Mouse (Mus musculus): ENCODE data around the gene Vwa5a. TPM values are rescaled to one million over a fixed set of nuclear protein-coding genes. Genes with fewer than 3 reads are reported as not detected.

Gene Vwa5a
- total RNA-seq (2021) (10 to 100 TPM; 38.3 to 56.7 TPM), polyA plus RNA-seq (2012; rRNA removed) (7.1 and 8.0 TPM in 2 replicates)
- long read RNA-seq, full-length matches to known transcripts, result 20 of 25 reads
- long read RNA-seq, partial matches to known transcripts, result 4 of 25 reads
- long read RNA-seq, other reads (novel, unspliced or antisense), result 1 of 25 reads

DNA sequence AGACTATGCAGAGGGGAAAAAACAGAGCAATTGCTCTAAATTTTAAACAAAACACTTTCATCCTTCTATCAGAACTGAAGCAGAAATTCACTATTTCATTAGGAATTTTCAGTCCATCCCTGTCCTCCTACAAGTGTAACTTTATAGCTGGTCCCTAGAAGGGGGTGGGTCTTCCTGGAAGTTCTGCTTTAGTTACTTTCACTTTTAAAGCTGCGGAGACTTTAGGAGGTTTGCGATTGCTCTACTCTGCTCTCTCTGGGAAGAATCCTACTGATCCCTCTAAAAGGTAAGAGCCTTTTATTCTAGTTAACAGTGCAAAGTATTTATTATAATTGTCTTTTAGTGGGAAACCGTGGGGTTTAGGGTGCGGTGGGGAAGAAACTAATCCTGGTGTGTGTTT is at the start of gene Vwa5a:
Vwa5a (plus strand) TSS at position 167 of the 400 bp plus-strand sequence.
- peak; percentile 56 for DNase-seq

GRCm38 (mm10) chr9:38672887-38673286 is 45.2 kb upstream of the Vwa5a start:
- no peak for DNase-seq

GRCm38 (mm10) chr9:38674501-38674900 is 43.6 kb upstream of the Vwa5a start, which contains the start of gene Olfr918:
TSS of gene Olfr918 (minus strand) at chr9:38674601.
- DNase-seq, result no peak

DNA sequence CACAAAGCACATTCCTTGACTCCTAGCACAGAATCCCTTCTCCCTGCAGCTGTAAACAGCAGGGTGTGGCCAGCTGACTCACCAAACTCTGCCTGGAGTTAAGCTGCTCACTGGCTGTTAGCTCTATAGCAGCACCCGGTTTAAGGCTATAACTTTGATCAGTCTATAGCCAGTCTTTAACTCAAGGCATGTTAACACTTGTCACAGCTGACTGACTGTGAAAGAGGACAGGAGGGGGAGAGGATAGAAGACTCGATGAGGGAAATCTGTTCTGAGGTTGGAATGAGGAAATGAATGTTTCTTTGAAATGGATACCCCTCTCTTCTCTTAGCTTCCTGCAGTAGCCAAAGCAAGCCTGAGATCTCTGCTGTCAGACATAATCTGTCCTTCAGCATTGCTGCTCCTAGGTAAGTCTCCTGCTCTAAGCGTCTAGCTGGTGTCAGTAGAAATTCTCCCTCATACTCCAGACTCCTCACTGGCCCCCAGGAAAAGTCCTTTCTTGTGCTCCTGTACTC is 916 bp downstream of the Vwa5a start:
- DNase-seq, result peak; percentile 56

DNA sequence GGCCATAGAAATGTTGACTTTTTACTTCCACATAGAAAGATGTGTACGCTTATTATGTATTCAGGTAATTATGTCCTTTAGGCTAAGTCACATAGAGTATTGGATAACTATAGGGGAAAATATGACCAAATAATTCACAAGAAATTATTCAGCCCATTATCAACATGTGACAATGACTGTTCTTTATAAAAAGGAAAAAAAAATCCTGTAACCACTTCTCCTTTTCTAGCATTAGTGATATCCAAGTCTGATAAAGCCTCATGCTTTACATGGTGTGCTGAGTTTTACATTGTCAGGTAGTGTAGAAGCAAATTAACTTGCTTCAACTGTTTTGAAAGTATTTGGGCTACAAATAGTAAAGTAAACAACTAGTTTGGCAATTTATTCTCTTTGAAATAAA is 6.0 kb downstream of the Vwa5a start:
- DNase-seq, result no peak

DNA sequence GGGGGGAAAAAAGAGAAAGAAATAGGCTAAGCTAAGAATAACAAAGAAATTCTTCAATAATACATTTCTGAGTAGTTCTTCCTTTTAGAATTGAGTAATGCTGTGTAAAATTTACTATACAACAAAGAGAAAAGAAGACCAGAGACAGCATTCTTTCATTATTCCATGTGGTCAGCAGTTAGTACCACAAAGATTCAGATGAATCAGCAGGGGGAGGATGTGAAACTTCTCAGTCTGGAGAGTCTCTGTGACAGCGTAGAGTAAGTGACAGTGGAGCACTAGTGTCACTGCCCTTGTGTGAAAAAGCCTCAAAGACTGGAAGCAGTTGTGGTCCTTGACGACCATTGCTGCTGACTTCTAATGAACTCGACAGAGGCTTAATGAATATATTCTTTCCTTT is 10.2 kb downstream of the Vwa5a start:
- no peak for DNase-seq

DNA sequence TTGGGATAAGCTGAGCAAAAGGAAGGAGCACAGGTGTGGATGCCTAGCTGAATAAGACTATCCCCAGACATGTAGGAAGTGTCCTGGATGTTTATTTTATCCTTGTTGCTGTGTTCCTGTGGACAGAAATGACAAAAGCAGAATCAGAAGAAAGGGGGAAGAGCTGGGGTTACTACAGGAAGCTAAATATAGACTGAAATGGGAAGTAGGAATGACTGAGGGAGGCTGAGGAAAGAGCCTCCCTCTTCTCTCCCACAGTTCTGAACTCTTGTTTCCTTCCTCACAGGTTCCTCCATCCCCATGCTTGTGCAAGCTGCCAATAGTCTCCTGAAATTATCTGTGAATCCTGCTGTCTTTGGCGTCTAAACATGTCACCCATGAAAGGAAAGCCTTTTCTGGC is 23.3 kb downstream of the Vwa5a start:
- no peak for DNase-seq

DNA sequence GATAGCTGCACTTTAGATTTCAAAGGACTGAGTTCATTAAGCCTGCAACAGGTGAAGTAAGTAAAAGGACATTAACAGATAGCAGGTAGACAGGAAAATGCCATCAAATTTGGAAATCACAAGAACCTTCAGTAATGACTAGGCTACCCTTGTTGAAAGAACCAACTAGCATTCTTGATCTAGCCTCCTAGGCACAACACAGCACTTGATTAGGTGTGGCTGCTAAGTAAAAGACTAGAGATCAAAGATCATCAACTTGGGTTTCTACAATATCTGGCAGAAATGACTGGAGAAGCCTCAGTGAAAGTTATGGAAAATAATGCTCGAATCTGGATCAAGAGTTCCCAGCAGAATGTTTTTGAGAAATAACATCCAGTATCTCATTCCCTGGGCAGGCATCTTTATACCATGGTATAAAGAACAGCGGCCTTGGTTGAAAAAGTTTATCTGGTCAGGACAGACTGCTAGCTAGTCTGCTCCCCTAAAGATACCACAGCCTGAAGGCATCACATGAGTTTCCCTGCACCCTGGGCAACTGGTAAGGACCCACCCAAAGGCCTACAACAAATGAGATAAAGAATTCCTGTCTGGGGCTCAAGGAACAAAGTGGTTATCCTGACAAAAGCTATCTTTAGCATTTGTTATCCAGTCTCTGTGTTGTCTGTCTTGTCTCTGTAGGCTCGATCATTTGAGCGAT is 26.7 kb downstream of the Vwa5a start:
- DNase-seq, result no peak

- no peak for DNase-seq
Observed at GRCm38 (mm10) chr9:38751999-38752398, 33.9 kb downstream of the Vwa5a start, which contains the start of gene Olfr920. TSS of gene Olfr920 (plus strand) at chr9:38752299.

GRCm38 (mm10) chr9:38772768-38773167 is 54.7 kb downstream of the Vwa5a start, which contains the start of gene Olfr921:
TSS of gene Olfr921 (plus strand) at chr9:38773068.
- DNase-seq, result no peak

DNA sequence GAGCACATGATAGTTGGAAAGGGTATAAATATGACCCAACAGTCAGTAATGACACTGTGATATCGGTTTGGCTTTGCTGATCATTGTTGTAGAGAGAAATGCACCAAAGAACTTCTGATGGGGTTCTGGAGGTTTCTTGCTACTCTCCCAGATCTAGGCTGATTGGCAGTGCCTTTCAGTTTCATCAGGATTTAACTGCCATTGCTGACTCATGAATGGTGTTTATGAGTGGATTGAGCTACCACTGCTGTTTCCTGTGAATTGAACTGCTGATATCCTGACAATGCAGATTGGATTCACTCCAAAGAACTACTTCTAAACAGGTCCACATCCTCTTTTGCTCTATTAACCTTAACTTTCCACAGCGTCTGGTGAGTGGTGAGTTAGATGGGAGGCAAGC is 74.6 kb downstream of the Vwa5a start:
- DNase-seq, result no peak

Other genes starting within 250 kb of the Vwa5a start
- not detected for gene Olfr905, start 247.2 kb upstream of the Vwa5a start, total RNA-seq (2021)
- not detected in 2 replicates for gene Olfr905, start 247.2 kb upstream of the Vwa5a start, polyA plus RNA-seq (2012; rRNA removed)
- gene Olfr906, start 231.2 kb upstream of the Vwa5a start, total RNA-seq (2021), result not detected
- not detected in 2 replicates for gene Olfr906, start 231.2 kb upstream of the Vwa5a start, polyA plus RNA-seq (2012; rRNA removed)
- not detected for gene Olfr907, start 222.5 kb upstream of the Vwa5a start, total RNA-seq (2021)
- not detected in 2 replicates for gene Olfr907, start 222.5 kb upstream of the Vwa5a start, polyA plus RNA-seq (2012; rRNA removed)
- not detected for gene Olfr911-ps1, start 196.7 kb upstream of the Vwa5a start, total RNA-seq (2021)
- not detected in 2 replicates for gene Olfr911-ps1, start 196.7 kb upstream of the Vwa5a start, polyA plus RNA-seq (2012; rRNA removed)
- not detected for gene Olfr910, start 180.4 kb upstream of the Vwa5a start, total RNA-seq (2021)
- not detected in 2 replicates for gene Olfr910, start 180.4 kb upstream of the Vwa5a start, polyA plus RNA-seq (2012; rRNA removed)
- not detected for gene Olfr912, start 138.1 kb upstream of the Vwa5a start, total RNA-seq (2021)
- gene Olfr912, start 138.1 kb upstream of the Vwa5a start, polyA plus RNA-seq (2012; rRNA removed), result not detected in 2 replicates
- gene Olfr913, start 125.5 kb upstream of the Vwa5a start, total RNA-seq (2021), result not detected
- gene Olfr913, start 125.5 kb upstream of the Vwa5a start, polyA plus RNA-seq (2012; rRNA removed), result not detected in 2 replicates
- gene Olfr914, start 113.2 kb upstream of the Vwa5a start, total RNA-seq (2021), result not detected
- gene Olfr914, start 113.2 kb upstream of the Vwa5a start, polyA plus RNA-seq (2012; rRNA removed), result not detected in 2 replicates
- gene Olfr916, start 58.4 kb upstream of the Vwa5a start, total RNA-seq (2021), result not detected
- not detected in 2 replicates for gene Olfr916, start 58.4 kb upstream of the Vwa5a start, polyA plus RNA-seq (2012; rRNA removed)
- gene Olfr917, start 52.4 kb upstream of the Vwa5a start, total RNA-seq (2021), result not detected
- gene Olfr917, start 52.4 kb upstream of the Vwa5a start, polyA plus RNA-seq (2012; rRNA removed), result not detected in 2 replicates
- not detected for gene Olfr918, start 43.7 kb upstream of the Vwa5a start, total RNA-seq (2021)
- not detected in 2 replicates for gene Olfr918, start 43.7 kb upstream of the Vwa5a start, polyA plus RNA-seq (2012; rRNA removed)
- not detected for gene Olfr919, start 14.6 kb upstream of the Vwa5a start, total RNA-seq (2021)
- not detected in 2 replicates for gene Olfr919, start 14.6 kb upstream of the Vwa5a start, polyA plus RNA-seq (2012; rRNA removed)
- under 1 TPM; 0.26 to 0.28 TPM for gene Olfr920, start 34.0 kb downstream of the Vwa5a start, total RNA-seq (2021)
- 0.06 and 0.07 TPM in 2 replicates for gene Olfr920, start 34.0 kb downstream of the Vwa5a start, polyA plus RNA-seq (2012; rRNA removed)
- not detected for gene Olfr921, start 54.8 kb downstream of the Vwa5a start, total RNA-seq (2021)
- not detected in 2 replicates for gene Olfr921, start 54.8 kb downstream of the Vwa5a start, polyA plus RNA-seq (2012; rRNA removed)
- gene Olfr922, start 96.3 kb downstream of the Vwa5a start, total RNA-seq (2021), result not detected
- not detected in 2 replicates for gene Olfr922, start 96.3 kb downstream of the Vwa5a start, polyA plus RNA-seq (2012; rRNA removed)
- gene Olfr923, start 108.3 kb downstream of the Vwa5a start, total RNA-seq (2021), result not detected
- gene Olfr923, start 108.3 kb downstream of the Vwa5a start, polyA plus RNA-seq (2012; rRNA removed), result not detected in 2 replicates
- gene Olfr924, start 126.2 kb downstream of the Vwa5a start, total RNA-seq (2021), result not detected
- gene Olfr924, start 126.2 kb downstream of the Vwa5a start, polyA plus RNA-seq (2012; rRNA removed), result not detected in 2 replicates
- gene Olfr26, start 136.8 kb downstream of the Vwa5a start, total RNA-seq (2021), result not detected
- gene Olfr26, start 136.8 kb downstream of the Vwa5a start, polyA plus RNA-seq (2012; rRNA removed), result not detected in 2 replicates
- gene Olfr926, start 158.9 kb downstream of the Vwa5a start, total RNA-seq (2021), result not detected
- gene Olfr926, start 158.9 kb downstream of the Vwa5a start, polyA plus RNA-seq (2012; rRNA removed), result not detected in 2 replicates
- gene Olfr930, start 211.5 kb downstream of the Vwa5a start, total RNA-seq (2021), result not detected
- gene Olfr930, start 211.5 kb downstream of the Vwa5a start, polyA plus RNA-seq (2012; rRNA removed), result not detected in 2 replicates

All from adrenal gland, adult 2 months (tissue).